Mouse (Mus musculus) gastrocnemius, postnatal 25 days (tissue): ENCODE data around the gene Wbp2nl. TPM values are rescaled to one million over a fixed set of nuclear protein-coding genes. Genes with fewer than 3 reads are reported as not detected.

ENCODE experiments used
- DNase-seq: peaks from one replicate; pipeline ENCODE4 v3.0.0; 2022
- total RNA-seq, 2 experiments: library from RNA; stranded (reverse); gene quantifications; 1 replicate in 1 of 2; 2 replicates in 1 of 2; pipeline ENCODE4 v1.2.3; 2021

Gene Wbp2nl
- total RNA-seq, 2 experiments from 2014 or later, result not detected

DNA sequence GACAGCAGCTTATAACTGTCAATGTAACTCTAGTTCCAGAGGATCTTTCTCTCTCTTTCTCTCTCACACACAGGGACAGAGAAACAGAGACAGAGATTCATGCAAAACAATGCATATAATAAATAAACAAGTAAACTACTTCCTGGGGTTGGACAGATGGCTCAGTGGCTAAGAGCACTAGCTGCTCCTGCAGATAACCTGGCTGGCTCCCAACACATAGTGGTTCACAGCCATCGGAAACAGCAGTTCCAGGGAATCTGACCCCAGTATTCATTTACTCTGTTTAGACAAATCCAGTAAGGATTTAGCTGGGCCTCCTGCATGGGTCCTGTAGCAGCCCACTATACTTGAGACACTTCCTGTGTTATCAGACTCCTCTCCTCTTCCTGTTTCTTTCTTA lies 20.9 kb downstream of the Wbp2nl start:
- no peak for DNase-seq

DNA sequence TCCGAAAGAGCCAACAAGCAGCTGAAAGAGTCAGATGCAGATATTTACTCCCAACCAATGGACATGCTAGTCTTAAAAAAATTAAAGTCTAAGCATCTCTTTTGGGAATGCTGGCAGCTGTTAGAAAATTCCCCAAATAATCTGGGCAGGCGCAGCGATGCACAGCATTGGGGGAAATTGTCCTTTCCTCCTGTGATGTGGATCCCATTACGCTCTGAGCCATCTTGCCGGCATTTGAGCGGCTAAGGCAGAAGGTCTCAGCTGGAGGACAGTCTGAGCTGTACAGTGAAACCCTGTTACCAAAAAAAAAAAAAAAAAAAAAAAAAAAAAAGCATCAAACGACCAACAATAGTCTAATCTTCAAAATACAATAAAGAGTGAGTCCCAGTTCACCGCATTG lies 23.4 kb downstream of the Wbp2nl start:
- DNase-seq, result no peak

DNA sequence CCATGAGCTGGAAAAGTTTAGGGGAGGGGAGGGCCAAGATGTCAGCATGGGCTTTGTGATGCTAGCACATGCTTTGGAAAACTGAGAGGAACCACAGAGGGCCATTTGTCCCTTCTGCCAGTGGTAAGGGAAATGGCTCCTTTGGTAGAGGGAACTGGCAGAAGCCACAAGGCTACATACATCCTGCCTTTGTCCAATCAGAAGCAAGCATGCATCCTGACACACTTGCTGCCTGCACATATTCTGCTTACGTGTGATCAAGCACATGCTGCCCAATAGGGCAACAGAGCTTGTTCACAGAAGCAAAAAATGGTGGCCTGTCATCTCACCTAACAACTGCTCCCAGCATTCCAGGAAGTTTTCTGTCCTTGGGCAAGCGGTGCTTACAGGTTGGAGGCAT lies 26.6 kb downstream of the Wbp2nl start:
- no peak for DNase-seq

DNA sequence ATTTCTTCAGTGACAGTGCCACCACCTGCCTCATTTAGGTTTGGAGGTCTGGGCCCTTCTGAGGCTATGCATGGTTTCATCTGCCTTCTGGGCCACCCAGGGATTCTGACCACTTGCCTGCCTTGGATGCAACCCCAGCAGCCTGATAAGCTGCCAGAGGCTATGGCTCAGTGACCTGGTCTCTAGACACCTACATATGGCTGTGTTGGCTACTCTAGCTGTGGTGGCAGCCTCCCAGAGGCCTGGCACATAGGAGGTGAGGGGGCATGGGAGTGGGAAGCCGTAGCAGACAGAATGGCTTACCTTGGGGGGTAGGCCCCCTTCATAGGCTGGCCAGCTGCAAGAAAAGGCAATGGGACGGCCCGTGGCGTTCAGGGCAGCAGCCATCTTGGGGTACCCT lies 36.4 kb downstream of the Wbp2nl start:
- no peak for DNase-seq

DNA sequence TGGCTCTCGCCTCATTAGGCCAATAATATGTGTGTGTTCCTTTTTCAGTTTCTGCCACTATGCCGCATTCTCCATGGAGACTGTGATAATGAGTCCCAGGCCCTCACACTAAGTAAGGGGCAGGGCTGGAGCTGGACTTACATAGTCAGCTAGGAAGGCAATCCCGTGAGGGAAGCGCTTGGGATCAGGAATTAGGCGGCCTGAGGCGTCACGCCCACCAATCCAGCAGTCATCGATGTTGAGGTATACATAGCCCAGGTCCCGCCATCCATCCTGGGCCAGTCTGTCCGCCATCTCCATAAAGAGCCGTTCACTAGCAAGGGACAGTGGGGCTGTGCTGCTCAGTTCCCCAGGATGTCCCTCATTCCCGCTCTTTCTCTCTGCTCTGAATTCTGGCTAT lies 37.9 kb downstream of the Wbp2nl start:
- no peak for DNase-seq

DNA sequence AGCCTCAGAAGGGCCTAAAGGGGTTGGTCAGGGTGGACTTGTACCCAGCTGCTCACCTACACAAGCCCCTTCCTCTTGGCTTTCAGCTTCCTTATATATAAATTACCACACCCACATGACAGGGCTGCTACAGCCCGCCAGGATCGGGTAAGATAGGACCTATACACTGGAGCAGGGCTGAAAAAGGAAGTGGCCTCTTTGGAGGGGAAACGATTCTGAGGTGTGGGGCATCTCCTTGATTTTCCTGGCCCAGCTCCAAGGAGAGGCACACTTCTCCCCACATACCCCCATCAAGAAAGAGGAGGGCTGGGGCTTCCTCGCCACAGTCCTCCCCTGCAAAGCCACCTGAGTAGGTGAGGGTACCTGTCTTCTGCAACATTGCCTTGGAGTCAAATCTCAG lies 39.1 kb downstream of the Wbp2nl start:
- DNase-seq, result no peak

DNA sequence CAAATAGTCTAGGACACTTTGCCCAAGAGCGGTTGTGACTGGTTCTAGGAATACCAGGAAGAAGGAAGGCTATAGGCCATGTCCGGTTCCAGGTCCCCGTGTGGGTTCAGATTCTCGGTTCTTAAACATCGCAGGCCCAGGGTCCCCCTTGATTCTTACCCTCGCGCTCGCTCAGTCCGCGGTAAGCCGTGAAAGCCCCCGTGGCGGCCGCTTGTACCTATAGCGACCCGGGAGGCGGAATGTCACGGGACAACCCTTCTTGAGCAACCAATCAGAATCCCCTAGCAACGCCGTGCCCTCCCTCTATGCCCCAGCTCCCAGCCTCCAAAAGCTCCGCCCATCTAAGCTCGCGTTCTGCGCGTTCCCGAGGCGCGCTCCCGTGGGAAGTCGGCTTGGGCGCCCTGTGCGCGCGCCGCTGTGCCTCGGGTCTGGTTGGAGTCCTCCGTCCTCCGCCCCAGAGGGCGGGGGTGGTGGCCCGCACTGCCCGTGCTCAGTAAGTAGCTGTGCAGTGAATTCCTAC lies 39.9 kb downstream of the Wbp2nl start, which contains the start of the genes Naga, Pheta2 and Smdt1:
Gene Naga (minus strand): TSS at position 333 of the 520 bp plus-strand sequence.
Gene Pheta2 (plus strand): TSS at position 350 of the 520 bp plus-strand sequence.
Gene Smdt1 (plus strand): TSS at position 367 of the 520 bp plus-strand sequence.
- DNase-seq, result peak; percentile 96

DNA sequence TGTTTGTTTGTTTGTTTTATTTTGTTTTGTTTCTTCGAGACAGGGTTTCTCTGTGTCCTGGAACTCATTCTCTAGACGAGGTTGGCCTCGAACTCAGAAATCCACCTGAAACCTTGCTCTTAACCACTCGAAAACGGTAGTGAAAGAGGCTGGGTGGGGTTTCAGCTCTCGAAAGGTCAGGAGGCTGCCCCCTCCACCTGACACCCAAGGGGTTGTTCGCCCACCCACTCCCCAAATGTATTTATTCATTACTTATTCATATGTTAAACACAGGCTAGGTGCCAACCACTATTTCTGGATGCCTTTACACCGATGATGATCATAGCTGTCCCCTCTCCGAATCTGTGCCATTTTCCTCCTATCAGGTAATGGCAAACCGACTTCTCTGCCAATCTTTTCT lies 40.4 kb downstream of the Wbp2nl start:
- DNase-seq, result no peak

DNA sequence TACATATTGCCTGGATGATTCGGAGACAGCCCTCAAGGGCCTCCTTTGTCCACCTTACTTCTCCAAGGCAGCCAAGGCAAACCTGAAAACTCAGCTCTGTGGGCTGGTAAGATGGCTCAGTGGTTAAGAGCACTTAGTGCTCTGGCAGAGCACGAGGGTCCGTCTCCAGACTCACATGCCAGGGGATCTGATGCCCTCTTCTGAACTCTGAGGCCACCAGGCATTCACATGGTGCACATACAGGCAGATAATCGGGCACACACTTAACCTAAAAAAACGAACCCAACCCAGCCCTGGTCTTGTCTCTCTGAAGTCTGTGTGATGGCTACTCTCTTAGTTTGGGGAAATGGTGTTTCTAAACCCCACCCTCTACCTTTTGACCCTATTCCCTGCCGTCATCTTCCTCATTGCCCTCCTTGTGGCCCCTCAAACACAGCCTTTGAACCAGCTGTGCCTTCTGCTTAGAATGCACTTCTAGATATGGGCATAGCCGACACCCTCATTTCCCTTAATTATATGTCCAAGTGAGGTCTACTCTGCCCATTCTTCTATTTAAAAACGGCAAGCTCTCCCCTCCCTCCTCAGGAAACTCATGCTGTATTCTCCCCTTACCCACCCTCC lies 41.0 kb downstream of the Wbp2nl start:
- no peak for DNase-seq

DNA sequence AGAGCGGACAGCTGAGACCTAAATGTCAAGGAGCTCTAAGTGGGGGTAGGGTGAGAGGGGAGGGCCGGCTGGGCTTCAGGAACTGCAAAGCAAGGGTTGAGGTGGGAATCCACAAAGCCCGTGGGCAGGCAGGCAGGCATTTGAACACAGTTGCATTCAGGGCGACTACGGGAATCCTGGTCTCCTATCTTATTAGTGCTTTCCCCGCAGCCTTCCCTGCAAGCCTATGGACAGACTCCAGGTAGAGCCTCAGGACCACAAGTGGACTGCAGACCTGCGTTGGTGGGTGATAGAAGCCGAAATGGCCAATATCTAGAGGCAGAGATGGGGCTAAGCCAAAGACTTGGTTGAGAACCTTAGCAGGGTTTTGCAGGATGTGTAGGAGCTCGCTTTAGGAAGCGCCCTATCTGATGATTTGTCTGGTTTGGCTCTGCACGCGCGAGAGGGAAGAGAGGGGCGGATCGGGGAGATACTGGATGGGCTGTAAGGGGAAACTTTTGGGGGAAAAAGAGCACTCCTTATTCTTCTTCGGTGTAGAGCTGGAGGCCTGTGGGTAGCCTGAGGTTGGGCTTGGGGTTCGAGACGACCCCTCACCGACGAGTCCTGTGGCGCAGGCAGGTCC lies 41.8 kb downstream of the Wbp2nl start:
- no peak for DNase-seq

DNA sequence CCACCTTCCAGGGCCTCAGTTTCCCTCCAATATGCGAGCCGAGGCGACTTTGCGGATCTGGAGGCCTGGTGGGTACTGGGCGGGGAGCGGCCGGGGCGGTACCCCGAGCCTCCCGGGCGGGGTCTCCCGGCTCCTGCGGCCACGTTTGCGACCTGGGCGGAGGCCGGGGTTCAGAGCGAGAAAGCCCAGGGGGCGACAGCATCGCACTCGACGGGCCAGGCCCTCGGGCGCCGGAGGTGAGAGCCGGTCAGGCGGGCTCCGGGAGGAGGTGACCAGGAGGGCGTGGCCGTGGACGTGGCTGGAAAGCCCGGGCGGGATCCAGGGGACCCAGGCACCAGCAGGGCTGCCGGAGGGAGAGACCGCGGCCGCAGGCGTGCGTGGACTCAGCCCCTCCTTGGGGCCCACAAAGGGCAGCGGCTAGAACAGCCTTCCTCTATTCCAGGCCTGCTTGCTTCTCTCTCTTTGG lies 42.3 kb downstream of the Wbp2nl start:
- DNase-seq, result peak; percentile 71

DNA sequence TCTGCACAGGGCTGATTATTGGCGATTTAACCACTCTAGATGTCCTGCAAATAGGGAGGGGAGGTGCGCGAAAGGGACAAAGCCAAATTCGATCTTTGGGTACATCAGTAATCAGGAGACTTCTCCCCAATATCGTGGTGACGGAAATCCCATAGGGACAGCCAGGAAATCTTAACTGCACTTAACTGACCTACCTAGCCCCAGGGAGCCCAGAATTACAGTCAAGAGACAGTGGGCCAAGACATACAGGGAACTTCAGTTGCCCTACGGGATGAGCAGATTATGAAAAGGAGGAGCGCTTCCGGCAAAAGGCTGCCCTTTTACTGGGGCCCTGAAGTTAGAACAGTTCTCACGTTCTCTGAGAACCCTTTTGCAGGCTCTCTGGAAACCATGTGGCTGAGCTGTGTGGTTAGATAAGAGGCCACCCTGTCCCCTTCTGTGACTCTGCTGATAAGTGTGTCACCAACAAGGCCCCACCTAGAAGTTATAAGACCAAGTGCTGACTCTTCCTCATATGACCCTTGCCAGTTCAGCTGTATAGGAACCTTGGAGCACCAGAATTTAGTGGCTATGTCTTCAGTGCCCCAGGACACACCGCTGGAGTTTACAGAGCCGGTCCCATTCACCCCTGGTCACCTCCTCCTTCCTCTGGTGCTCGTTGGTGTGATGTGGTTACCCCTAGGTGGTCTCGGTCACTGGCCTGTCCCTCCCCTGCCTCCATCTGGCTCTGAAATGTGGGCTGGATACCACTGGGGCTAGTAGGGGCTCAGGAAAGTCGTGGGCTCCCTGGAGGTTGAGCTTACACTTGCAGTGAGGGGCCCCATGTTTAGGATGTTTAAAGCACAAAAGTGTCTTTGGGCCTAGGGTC lies 43.2 kb downstream of the Wbp2nl start:
- DNase-seq, result no peak

DNA sequence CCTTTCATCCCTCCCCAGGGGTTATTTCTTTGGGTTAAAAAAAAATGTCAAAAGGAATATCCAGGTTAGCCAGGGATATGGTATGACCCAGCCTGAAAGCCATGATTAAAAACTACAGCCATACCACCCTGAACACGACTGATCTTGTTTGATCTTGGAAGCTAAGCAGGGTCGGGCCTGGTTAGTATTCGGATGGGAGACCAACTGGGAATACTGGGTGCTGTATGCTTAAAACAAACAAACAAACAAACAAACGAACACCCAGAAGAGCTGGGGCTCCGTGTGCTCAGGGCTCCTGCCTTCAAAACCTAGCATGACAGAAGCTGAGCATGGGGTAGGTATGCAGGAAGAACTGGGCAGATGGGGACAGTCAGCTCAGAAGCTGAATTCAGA lies 43.8 kb downstream of the Wbp2nl start:
- DNase-seq, result no peak

DNA sequence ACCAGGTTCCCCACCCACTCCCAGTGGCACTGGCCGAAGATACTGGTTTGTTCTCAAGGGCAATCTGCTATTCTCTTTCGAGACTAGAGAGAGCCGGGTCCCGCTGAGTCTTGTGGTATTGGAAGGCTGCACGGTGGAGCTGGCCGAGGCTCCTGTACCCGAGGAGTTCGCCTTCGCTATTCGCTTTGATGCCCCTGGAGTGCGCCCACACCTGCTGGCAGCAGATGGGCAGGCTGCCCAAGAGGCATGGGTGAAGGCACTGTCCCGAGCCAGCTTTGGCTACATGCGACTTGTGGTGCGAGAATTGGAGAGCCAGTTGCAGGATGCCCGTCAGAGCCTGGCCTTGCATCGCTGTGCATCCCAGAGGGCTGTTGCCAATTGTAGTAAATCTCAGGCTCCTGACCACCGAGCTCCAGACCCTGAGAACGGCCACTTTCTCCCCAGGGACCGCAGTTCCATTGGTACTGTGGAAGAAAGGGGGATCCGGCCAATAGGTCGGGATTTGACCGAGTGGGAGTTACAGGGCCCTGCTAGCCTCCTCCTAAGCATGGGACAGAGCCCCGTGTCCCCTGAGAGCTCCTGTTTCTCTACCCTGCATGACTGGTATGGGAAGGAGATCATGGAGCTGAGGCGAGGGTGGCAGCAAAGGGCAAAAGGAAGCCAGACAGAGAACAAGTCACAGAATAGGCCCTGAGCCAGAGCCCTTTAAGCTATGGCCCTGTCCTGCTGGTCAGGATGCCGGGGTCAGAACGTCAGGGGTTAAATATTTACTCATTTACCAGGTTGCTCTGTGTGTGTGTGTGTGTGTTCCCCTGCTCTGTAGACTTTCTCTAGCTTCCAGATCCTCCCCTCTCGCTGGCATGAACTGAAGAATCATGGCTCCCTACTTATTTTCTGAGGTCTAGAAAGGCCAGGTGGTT lies 44.9 kb downstream of the Wbp2nl start:
- no peak for DNase-seq

DNA sequence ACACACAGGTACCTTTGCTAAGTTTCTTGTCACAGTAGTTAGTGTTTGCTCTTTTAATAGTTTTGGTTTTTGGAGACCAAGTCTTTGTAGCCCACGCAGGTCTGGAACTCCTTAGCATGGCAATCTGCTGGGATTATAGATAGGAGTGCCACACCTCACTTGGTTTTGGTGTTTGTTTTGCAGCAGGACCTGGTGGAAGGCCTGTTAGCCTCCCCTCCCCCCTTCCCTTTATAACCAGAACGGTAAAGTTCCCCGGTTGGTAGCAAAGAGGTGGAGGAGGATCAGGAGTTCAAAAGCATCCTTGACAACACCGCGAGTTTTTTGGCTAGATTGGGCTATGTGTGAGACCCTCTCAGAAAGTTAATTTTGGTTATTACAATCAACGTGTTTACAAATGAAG lies 46.2 kb downstream of the Wbp2nl start:
- no peak for DNase-seq

DNA sequence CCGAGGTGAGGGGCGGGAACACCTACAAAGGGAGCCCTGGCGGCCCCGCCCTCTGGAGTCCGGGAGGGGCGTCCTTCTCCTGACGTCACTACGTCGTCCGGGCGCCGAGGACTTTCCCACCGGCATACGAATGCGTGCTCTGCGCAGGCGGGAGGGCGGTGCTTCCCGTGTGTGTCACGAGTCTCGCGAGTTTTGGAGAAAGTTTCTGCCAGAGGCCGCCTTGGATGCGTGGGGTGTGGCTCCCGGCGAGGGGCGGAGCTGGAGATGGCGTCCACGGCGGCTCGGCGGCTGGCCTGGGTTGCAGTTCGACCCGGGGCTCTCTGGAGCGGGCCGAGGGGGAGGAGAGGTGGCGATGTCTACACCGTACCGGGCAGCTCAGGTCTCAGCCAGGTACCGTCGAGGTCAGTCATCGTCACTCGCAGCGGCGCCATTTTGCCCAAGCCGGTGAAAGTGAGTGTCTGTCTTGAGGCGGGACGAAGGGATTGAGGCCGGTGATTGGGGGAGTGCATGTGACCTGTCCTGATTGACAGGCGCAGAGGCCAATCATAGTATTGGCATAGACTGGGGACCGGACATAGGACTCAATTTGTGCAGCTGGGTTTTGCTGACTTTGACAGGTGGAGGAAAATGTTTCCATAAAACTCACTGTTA lies 47.2 kb downstream of the Wbp2nl start:
- peak; percentile 96 for DNase-seq

DNA sequence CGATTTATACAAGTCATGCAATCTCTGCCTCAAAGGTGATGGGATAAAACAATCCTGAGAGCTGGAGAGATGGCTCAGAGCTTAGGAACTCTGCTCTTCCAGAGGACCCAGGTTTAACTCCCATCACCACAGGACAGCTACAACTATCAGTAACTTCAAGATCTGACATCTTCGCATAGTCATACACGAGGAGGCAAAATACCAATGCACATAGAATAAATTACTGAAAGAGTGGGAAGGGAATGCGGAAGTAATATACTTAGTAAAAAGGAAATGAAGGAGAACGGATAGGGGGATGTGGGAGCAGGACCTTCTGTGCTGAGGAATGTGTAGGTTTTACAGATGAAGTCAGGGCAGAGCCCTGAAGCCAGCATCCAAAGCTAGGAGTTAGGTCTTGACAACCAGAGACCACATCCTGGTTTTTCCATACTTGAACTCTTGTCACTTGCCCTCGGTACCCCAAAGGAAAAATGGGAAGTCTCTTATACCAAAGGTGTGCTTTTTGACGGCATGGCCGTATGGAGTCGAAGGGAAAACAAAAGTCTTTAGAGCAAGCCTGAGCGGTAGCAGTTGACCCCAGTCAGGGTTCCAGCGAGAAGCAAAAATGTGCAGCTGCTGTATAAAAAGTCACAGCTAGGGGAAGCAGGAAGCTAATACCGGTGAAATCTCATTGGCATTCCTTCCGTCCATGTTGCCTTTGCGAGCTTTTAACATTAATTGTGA lies 48.0 kb downstream of the Wbp2nl start:
- DNase-seq, result no peak

DNA sequence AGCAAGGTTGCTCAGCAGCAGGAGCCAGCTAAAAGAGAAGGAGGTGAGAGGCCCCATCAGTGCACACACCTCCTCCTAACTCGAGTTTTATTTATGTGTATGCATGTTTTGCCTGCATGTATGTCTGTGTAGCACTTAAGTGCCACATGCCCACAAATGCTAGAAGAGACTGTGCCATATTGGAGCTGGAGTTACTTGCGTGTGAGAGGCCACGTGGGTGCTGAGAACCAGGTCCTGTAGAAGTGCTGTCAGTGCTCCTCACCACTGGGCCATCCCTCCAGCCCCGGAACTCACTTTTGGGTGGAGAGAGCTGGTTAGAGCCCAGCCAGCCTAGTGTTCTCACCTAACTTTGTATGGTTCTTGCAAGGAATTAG lies 48.5 kb downstream of the Wbp2nl start:
- no peak for DNase-seq

DNA sequence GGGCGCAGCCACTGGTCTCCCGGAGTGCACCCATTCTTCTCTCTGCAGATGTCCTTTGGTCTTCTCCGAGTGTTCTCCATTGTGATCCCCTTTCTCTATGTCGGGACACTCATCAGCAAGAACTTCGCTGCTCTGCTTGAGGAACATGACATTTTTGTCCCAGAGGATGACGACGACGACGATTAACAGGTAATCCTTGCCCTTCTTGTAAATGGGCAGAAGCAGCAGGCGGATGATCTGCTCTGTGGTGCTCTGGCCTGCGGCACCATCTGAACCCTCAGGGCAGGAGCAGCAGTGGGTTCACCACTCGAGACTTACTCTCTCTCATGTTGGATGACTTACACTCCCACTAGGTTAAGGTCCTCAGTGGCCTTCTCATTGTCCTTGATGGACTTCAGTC lies 49.1 kb downstream of the Wbp2nl start:
- DNase-seq, result no peak

DNA sequence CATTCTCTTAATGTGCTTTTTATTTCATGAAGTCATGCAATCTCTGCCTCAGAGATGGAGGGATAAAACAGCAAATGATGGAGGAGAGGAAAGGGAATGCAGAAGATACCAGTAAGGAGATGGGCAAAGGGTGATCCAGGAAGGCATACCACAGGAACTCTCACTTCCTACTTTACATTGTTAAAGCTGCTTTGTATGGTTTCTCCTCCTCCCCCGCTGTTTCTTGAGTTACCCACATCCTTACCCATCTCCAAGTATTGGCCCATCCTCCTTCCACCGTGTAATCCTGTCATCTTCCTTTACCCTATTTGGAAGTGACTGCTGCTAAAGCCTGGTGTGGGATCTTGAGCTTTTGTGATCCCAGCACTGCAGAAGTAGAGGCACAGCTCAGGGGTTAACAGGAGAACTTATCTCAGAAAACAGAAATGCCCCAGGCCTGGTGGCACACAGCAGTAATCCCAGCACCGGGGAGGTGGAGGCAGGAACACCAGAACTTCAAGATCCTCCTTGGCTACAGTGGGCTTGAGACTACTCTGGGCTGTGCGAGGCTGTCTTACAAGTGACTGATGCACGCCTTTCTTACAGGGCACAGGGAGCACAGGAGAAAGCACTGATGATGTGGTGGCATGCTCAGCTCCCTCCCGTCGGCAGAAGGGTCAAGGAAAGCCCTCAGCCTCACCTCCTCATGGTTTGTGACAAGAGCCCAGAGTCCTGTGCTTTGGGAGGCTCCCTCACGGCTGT lies 49.7 kb downstream of the Wbp2nl start:
- no peak for DNase-seq
